Mouse (Mus musculus) MEL (cell line): Measurements from ENCODE around the gene Tmeff2. TPM values are rescaled to one million over a fixed set of nuclear protein-coding genes. Genes with fewer than 3 reads are reported as not detected.
"Not testable (repeated sequence)": the region's sequence is repeated elsewhere in the genome, so short reads cannot be mapped to it uniquely, and the experiment has no call there.

Source experiments
- DNase-seq: peaks from one replicate; pipeline ENCODE4 v3.0.0; 2011; ENCODE audit warnings: low read depth, low spot score
- H3K27ac ChIP-seq: 2 replicates; pipeline ENCODE4 v1.5.1; 2012; ENCODE audit warnings: low read depth, mild to moderate bottlenecking, control low read depth, low read length, moderate library complexity; ENCODE audit not compliant: control insufficient read depth
- H3K27me3 ChIP-seq, 2 experiments: fragments of 150-350 bp in 1 of 2; sonication (generic) in 1 of 2; 2 replicates each; pipeline ENCODE4 v1.6.1; 2012; ENCODE audit warnings: low read length in 2 of 2, mild to moderate bottlenecking in 2 of 2, improper control_type of control experiment in 1 of 2, moderate library complexity in 1 of 2; ENCODE audit not compliant: insufficient read depth in 2 of 2, control insufficient read depth in 1 of 2
- H3K36me3 ChIP-seq, 2 experiments: 2 replicates each; pipeline ENCODE4 v1.6.1; 2012 to 2014; ENCODE audit warnings: low read length in 2 of 2, improper control_type of control experiment in 1 of 2, inconsistent platforms in 1 of 2, mild to moderate bottlenecking in 1 of 2; ENCODE audit not compliant: insufficient read depth in 2 of 2, control insufficient read depth in 1 of 2
- H3K4me1 ChIP-seq, 2 experiments: fragments of 150-350 bp in 1 of 2; sonication (generic) in 1 of 2; 2 replicates each; pipeline ENCODE4 v1.6.1; 2012; ENCODE audit warnings: low read length in 2 of 2, improper control_type of control experiment in 1 of 2, mild to moderate bottlenecking in 1 of 2; ENCODE audit not compliant: insufficient read depth in 2 of 2, control insufficient read depth in 1 of 2
- H3K4me3 ChIP-seq, 2 experiments: fragments of 150-350 bp in 1 of 2; sonication (generic) in 1 of 2; 2 replicates each; pipeline ENCODE4 v1.5.1; 2012; ENCODE audit warnings: low read depth in 2 of 2, low read length in 2 of 2, mild to moderate bottlenecking in 2 of 2, moderate library complexity in 2 of 2, control low read depth in 1 of 2, improper control_type of control experiment in 1 of 2; ENCODE audit not compliant: control insufficient read depth in 1 of 2, insufficient read depth in 1 of 2
- H3K79me2 ChIP-seq: 2 replicates; pipeline ENCODE4 v1.6.1; 2012; ENCODE audit warnings: mild to moderate bottlenecking, low read length, moderate library complexity; ENCODE audit not compliant: control insufficient read depth, poor library complexity, insufficient read depth
- H3K9ac ChIP-seq: 2 replicates; pipeline ENCODE4 v1.6.1; 2012; ENCODE audit warnings: low read depth, mild to moderate bottlenecking, control low read depth, low read length, moderate library complexity; ENCODE audit not compliant: control insufficient read depth, poor library complexity, severe bottlenecking
- H3K9me3 ChIP-seq: fragments of 150-350 bp; sonication (generic); replicated peaks from 2 replicates; pipeline ENCODE4 v1.6.1; 2012; ENCODE audit warnings: mild to moderate bottlenecking, low read length, improper control_type of control experiment, moderate library complexity; ENCODE audit not compliant: insufficient read depth
- BHLHE40 ChIP-seq: IDR thresholded peaks from 2 replicates; pipeline ENCODE4 v1.6.1; 2012; ENCODE audit warnings: low read depth, mild to moderate bottlenecking, inconsistent platforms, low read length, improper control_type of control experiment, borderline replicate concordance
- CHD2 ChIP-seq: IDR thresholded peaks from 2 replicates; pipeline ENCODE4 v1.6.1; 2011; ENCODE audit warnings: low read length, improper control_type of control experiment
- EP300 ChIP-seq, 2 experiments: IDR thresholded peaks; 2 replicates each; pipeline ENCODE4 v1.6.1; 2011; ENCODE audit warnings: improper control_type of control experiment in 2 of 2, low read length in 2 of 2, low read depth in 1 of 2, mild to moderate bottlenecking in 1 of 2
- ETS1 ChIP-seq: IDR thresholded peaks from 2 replicates; pipeline ENCODE4 v1.6.1; 2012; ENCODE audit warnings: low read depth, mild to moderate bottlenecking, inconsistent platforms, low read length, improper control_type of control experiment, moderate library complexity
- GATA1 ChIP-seq: IDR thresholded peaks from 2 replicates; pipeline ENCODE4 v1.6.1; 2011; ENCODE audit warnings: low read depth, low read length, improper control_type of control experiment
- JUND ChIP-seq: IDR thresholded peaks from 2 replicates; pipeline ENCODE4 v1.6.1; 2011; ENCODE audit warnings: low read depth, mild to moderate bottlenecking, improper control_type of control experiment, low read length
- MAFK ChIP-seq: IDR thresholded peaks from 2 replicates; pipeline ENCODE4 v1.6.1; 2011; ENCODE audit warnings: low read depth, mild to moderate bottlenecking, low read length, improper control_type of control experiment, borderline replicate concordance
- MAX ChIP-seq: IDR thresholded peaks from 2 replicates; pipeline ENCODE4 v1.6.1; 2011; ENCODE audit warnings: low read length, improper control_type of control experiment
- MEF2A ChIP-seq: IDR thresholded peaks from 2 replicates; pipeline ENCODE4 v1.6.1; 2014; ENCODE audit warnings: low read depth, mild to moderate bottlenecking, inconsistent platforms, low read length, improper control_type of control experiment; ENCODE audit not compliant: poor library complexity, insufficient replicate concordance, severe bottlenecking; ENCODE audit errors: extremely low read depth
- MYB ChIP-seq: IDR thresholded peaks from 2 replicates; pipeline ENCODE4 v1.6.1; 2011; ENCODE audit warnings: mild to moderate bottlenecking, low read depth, low read length, improper control_type of control experiment
- NRF1 ChIP-seq: IDR thresholded peaks from 2 replicates; pipeline ENCODE4 v1.6.1; 2014; ENCODE audit warnings: low read depth, mild to moderate bottlenecking, inconsistent platforms, low read length, improper control_type of control experiment, moderate library complexity; ENCODE audit not compliant: poor library complexity, insufficient read depth, severe bottlenecking
- POLR2A ChIP-seq, 2 experiments: IDR thresholded peaks; 2 replicates each; pipeline ENCODE4 v1.6.1; 2011 to 2012; ENCODE audit warnings: low read length in 2 of 2, mild to moderate bottlenecking in 2 of 2, control low read depth in 1 of 2, improper control_type of control experiment in 1 of 2, low read depth in 1 of 2, moderate library complexity in 1 of 2; ENCODE audit not compliant: control insufficient read depth in 1 of 2, insufficient read depth in 1 of 2, poor library complexity in 1 of 2
- POLR2AphosphoS2 ChIP-seq: IDR thresholded peaks from 2 replicates; pipeline ENCODE4 v1.6.1; 2011; ENCODE audit warnings: low read length, improper control_type of control experiment
- RCOR1 ChIP-seq: IDR thresholded peaks from 2 replicates; pipeline ENCODE4 v1.6.1; 2012; ENCODE audit warnings: low read depth, mild to moderate bottlenecking, inconsistent platforms, low read length, improper control_type of control experiment
- SIN3A ChIP-seq: IDR thresholded peaks from 2 replicates; pipeline ENCODE4 v1.6.1; 2012; ENCODE audit warnings: low read length, improper control_type of control experiment, inconsistent platforms
- SMC3 ChIP-seq: IDR thresholded peaks from 2 replicates; pipeline ENCODE4 v1.6.1; 2011; ENCODE audit warnings: low read depth, low read length, improper control_type of control experiment
- TCF12 ChIP-seq: IDR thresholded peaks from 2 replicates; pipeline ENCODE4 v1.6.1; 2014; ENCODE audit warnings: low read depth, mild to moderate bottlenecking, inconsistent platforms, low read length, improper control_type of control experiment, moderate library complexity
- UBTF ChIP-seq: IDR thresholded peaks from 2 replicates; pipeline ENCODE4 v1.6.1; 2012; ENCODE audit warnings: low read depth, mild to moderate bottlenecking, inconsistent platforms, low read length, improper control_type of control experiment, moderate library complexity, borderline replicate concordance; ENCODE audit not compliant: insufficient read depth
- USF2 ChIP-seq, 2 experiments: IDR thresholded peaks; 2 replicates each; pipeline ENCODE4 v1.6.1; 2011 to 2012; ENCODE audit warnings: improper control_type of control experiment in 2 of 2, low read length in 2 of 2, borderline replicate concordance in 1 of 2, inconsistent platforms in 1 of 2, low read depth in 1 of 2, mild to moderate bottlenecking in 1 of 2; ENCODE audit not compliant: insufficient read depth in 1 of 2
- ZC3H11A ChIP-seq: IDR thresholded peaks from 2 replicates; pipeline ENCODE4 v1.6.1; 2012; ENCODE audit warnings: low read depth, mild to moderate bottlenecking, inconsistent platforms, low read length, improper control_type of control experiment
- polyA plus RNA-seq, 2 experiments: library from polyadenylated mRNA; stranded (reverse) in 1 of 2; unstranded in 1 of 2; fragments of >175 nt in 1 of 2; fragments of >200 nt in 1 of 2; gene quantifications; 2 replicates each; pipeline versions ENCODE4 v1.2.1 to v1.2.4; 2012; ENCODE audit warnings: low replicate concordance in 2 of 2, low read depth in 1 of 2; ENCODE audit not compliant: insufficient read length in 2 of 2, insufficient read depth in 1 of 2, missing spikeins in 1 of 2
- total RNA-seq: library from RNA; depleted of rRNA; stranded (reverse); fragments of 300-350 nt; gene quantifications from 2 replicates; pipeline ENCODE4 v1.2.3, GENCODE M21; 2012; rRNA removed

Tmeff2 gene
- not detected in 2 replicates for total RNA-seq
- polyA plus RNA-seq = not detected

GRCm38 (mm10) chr1:50900386-50900785 lies at the start of gene Tmeff2:
TSS of gene Tmeff2 (plus strand) at chr1:50900647.
- not testable (repeated sequence) for H3K79me2 ChIP-seq, H3K4me1 ChIP-seq, DNase-seq, H3K9me3 ChIP-seq, H3K4me3 ChIP-seq, H3K36me3 ChIP-seq, H3K27me3 ChIP-seq, H3K9ac ChIP-seq
- H3K27ac ChIP-seq = 0 out of 2 replicates have a peak within 1 kb of the TSS, but pooled peaks have one; percentile 28

DNA sequence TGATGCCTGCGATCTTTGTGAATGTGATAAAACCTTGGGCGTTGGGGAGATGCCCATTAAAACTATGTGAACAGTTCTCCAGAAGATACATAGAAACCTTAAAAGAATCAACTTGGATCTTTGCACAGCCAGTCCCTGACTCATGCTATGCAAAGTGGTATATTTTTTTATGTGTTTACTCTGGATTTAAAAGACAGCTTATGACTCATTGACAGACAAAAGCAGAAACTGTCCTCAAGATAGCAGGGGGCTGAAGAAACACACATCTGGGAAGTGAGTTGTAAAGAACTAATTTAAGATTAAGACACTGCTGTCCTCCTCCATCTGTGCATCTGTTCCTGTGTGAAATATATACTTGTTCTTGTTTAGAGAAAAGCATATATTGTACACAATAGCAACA lies 38.9 kb upstream of the Tmeff2 start:
- DNase-seq = no peak

GRCm38 (mm10) chr1:50897696-50898095 lies 2.8 kb upstream of the Tmeff2 start:
- H3K4me3 ChIP-seq = no peak overlapping the region
- H3K27ac ChIP-seq = no peak overlapping the region
- H3K4me1 ChIP-seq = 0 out of 4 replicates have a peak, but pooled peaks cover 0 to 2% of the 10 kb centered on the region in 2 experiments
- H3K9me3 ChIP-seq = no peaks in the 10 kb centered on the region
- H3K9ac ChIP-seq = no peak overlapping the region
- DNase-seq = no peak
- no peaks in the 10 kb centered on the region; a peak in 1 of 4 replicates for H3K36me3 ChIP-seq
- no peaks in the 10 kb centered on the region for H3K27me3 ChIP-seq
- H3K79me2 ChIP-seq = no peaks in the 10 kb centered on the region
- TF ChIP-seq ETS1 (no peak), ZC3H11A (no peak), USF2 (IDR thresholded peaks at IDR 0.05; ENCODE audit: borderline replicate concordance in 1 of 2, insufficient read depth in 1 of 2, low read depth in 1 of 2, low read length in 2 of 2) (no peak), NRF1 (no peak), MYB (no peak), TCF12 (no peak)

More for the DNA sequence above, 38.9 kb upstream of the Tmeff2 start:
- no peak overlapping the region for H3K9ac ChIP-seq
- H3K4me3 ChIP-seq = no peak overlapping the region
- no peaks in the 10 kb centered on the region for H3K79me2 ChIP-seq
- H3K4me1 ChIP-seq = no peaks in the 10 kb centered on the region
- no peak for TF ChIP-seq CHD2
- TF ChIP-seq JUND = no peak
- TF ChIP-seq GATA1 = no peak
- TF ChIP-seq SMC3 = no peak
- TF ChIP-seq MEF2A = no peak
- no peak for TF ChIP-seq RCOR1
- TF ChIP-seq POLR2A (IDR thresholded peaks at IDR 0.05; ENCODE audit: control insufficient read depth in 1 of 2, insufficient read depth in 1 of 2, low read depth in 1 of 2, low read length in 2 of 2, poor library complexity in 1 of 2) = no peak
- no peak for TF ChIP-seq POLR2AphosphoS2
- no peak for TF ChIP-seq UBTF
- TF ChIP-seq MAX = no peak
- no peak for TF ChIP-seq SIN3A
- TF ChIP-seq BHLHE40 = no peak
- no peak for TF ChIP-seq NRF1
- TF ChIP-seq EP300 (IDR thresholded peaks at IDR 0.05; ENCODE audit: low read depth in 1 of 2, low read length in 2 of 2) = no peak
- TF ChIP-seq MAFK = no peak
- no peaks in the 10 kb centered on the region for H3K9me3 ChIP-seq
- H3K27ac ChIP-seq = no peak overlapping the region
- H3K36me3 ChIP-seq = no peaks in the 10 kb centered on the region
- no peaks in the 10 kb centered on the region for H3K27me3 ChIP-seq
